Mouse (Mus musculus) cortical plate, adult 2 months (tissue): ENCODE data around the gene Abhd4.

ENCODE experiments used
- CTCF ChIP-seq: fragments of 200-500 bp; IDR thresholded peaks from 2 replicates; pipeline ENCODE4 v1.5.1; 2011; ENCODE audit warnings: mild to moderate bottlenecking, control low read depth, low read length; ENCODE audit not compliant: insufficient read depth; ENCODE audit errors: extremely low read depth
- POLR2A ChIP-seq: fragments of 200-500 bp; IDR thresholded peaks from 2 replicates; pipeline ENCODE4 v1.6.1; 2011; ENCODE audit warnings: mild to moderate bottlenecking, low read length, control low read depth; ENCODE audit not compliant: insufficient read depth; ENCODE audit errors: extremely low read depth

GRCm38 (mm10) chr14:54224064-54224417, 29.9 kb upstream of the Abhd4 start:
- TF ChIP-seq POLR2A (no peak), CTCF (no peak)
